Comparison of ENCODE assay signal across 23 mouse cellular contexts in the genomic region with DNA sequence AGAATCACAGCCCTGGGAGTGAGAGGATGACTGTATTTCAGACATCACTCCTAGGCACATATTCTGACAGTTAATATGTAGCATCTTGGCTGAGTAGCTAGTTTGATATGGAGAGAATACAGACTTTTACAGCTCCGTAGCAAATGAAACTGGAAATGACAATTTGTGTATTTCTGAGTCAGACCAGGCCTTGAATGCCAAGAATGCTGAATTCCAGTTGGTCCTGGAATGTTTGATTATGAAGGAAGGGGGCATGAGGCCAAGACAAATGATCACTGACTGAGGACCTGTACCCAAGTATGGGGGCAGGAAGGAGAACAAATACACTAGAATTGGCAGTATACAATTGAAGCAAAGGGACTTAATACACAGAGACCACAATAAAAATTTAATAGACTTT. TPM values are rescaled to one million over a fixed set of nuclear protein-coding genes. Genes with fewer than 3 reads are reported as not detected.
DNase-seq lines count a peak whose midpoint lies in the region; TF ChIP-seq lines count a peak whose summit lies in the region.
"Had no signal": no experiment of that assay in that cellular context is flagged by ENCODE, and none has a peak within 500 bp of the region (broad histone marks: within the 10 kb centered on the region; RNA-seq: fewer than 3 reads in every experiment).

No protein-coding gene starts in this region.

- H3K4me3 ChIP-seq in layer of hippocampus, adult 2 months: no peak overlapping the region
- H3K4me3 ChIP-seq: embryonic facial prominence, embryonic 15.5 days; forebrain, embryonic 15.5 days; left cerebral cortex, adult 2 months; limb, embryonic 10.5 days; megakaryocyte, embryonic 14.5 days; neural tube, embryonic 12.5 days had no signal

- TF ChIP-seq CTCF in layer of hippocampus, adult 2 months (conservative IDR thresholded peaks at IDR 0.05): no peak

- peak; percentile 91 for DNase-seq in heart, adult 11 months
- no peak for DNase-seq in heart, postnatal 36 days
- DNase-seq in layer of hippocampus, adult 2 months (ENCODE audit: low spot score in 2 of 2): no peak
- no peak for DNase-seq in layer of hippocampus, postnatal 14 days (ENCODE audit: low spot score in 2 of 2)
- peak; percentile 76 for DNase-seq in 3T3-L1 (ENCODE audit: low read depth, low spot score)
- DNase-seq in NIH3T3 (ENCODE audit: low read depth): peak; percentile 57
- no peak for DNase-seq in urinary bladder, postnatal 25 days (ENCODE audit: low spot score)
- DNase-seq in right cerebral cortex, postnatal 25 days: no peak
- DNase-seq: cerebellum, adult 9-11 months; gastrocnemius, postnatal 10 days; heart, postnatal 4 days; layer of hippocampus, adult 9-11 months; liver; midbrain, embryonic 14.5 days; retina, postnatal 1 day had no signal

- intact Hi-C loops in heart, postnatal 36 days (cut with DNase I): no loop called here

- 0 out of 2 replicates have a peak overlapping the region, but pooled peaks have one; percentile 5 for H3K27ac ChIP-seq in layer of hippocampus, adult 2 months
- H3K27ac ChIP-seq: embryonic facial prominence, embryonic 15.5 days; forebrain, embryonic 15.5 days; hindbrain, embryonic 14.5 days; left cerebral cortex, adult 2 months; limb, embryonic 10.5 days; neural tube, embryonic 12.5 days had no signal

RNA-seq across cellular contexts. Expression of a gene that starts 14.4 kb away (rescaled TPM):
- total RNA-seq in heart, postnatal 36 days (2021): 1 to 10 TPM; 4.0 to 4.7 TPM
- total RNA-seq in layer of hippocampus, adult 2 months (2021): 100 to 1,000 TPM; 152 to 156 TPM
- total RNA-seq in layer of hippocampus, postnatal 14 days (2021): 100 to 1,000 TPM; 123 to 129 TPM
- total RNA-seq: MEL had no signal

Comparison
In these comparisons a context has a peak if more than half of its experiments do, and no peak if none do; other contexts are left out.
1. DNase-seq: peak in heart, adult 11 months (single experiment), 3T3-L1 (single experiment) and NIH3T3 (single experiment); none in heart, postnatal 36 days (0 of 2), layer of hippocampus, adult 2 months (0 of 2), layer of hippocampus, postnatal 14 days (0 of 2), urinary bladder, postnatal 25 days (single experiment) and right cerebral cortex, postnatal 25 days (single experiment).
2. RNA of a gene that starts 14.4 kb away (total RNA-seq): 152 to 156 TPM in layer of hippocampus, adult 2 months and 123 to 129 TPM in layer of hippocampus, postnatal 14 days; 4.0 to 4.7 TPM in heart, postnatal 36 days; every median in the first group is over 10 times any median in the second.